Mouse (Mus musculus) lung, postnatal 10 days (tissue): ENCODE measurements around the gene Rgs7bp.
A peak's percentile ranks its signal among the peaks of the same experiment; 100 is the strongest.

Experiments
- DNase-seq: peaks from one replicate; pipeline ENCODE4 v3.0.0; 2021

Rgs7bp gene

DNA sequence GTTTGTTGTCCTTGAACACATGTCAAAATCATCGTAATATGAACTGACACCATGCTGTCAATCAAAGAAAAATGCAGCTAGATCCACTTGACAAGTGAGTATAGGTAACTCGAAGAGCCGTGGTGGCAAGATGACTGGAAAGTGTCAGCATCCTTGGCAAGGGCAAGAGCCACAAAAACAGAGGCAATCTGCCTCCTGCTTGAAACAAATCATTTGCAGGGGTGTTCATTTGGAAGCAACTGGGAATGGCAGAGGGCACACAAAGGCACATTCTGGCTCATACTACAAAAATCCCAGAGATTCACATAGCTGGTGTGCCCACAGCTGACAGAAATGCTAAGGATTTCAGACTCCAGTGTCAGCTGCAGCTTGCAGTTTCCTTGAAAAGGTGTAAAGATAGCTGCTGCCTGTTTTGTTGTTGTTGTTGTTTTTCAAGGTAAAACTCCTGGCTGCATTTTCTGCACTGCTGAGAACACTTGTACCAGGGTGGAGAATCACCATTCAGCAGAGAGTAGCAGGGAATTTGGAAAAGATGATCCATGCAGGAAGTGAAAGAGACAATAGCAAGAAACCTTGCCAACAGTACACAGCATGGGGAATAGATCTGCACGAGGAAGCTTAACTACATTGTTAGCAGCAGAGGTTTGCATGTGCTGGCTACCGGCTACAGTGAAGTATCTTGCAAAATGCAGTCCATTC lies 52.4 kb downstream of the Rgs7bp start:
- DNase-seq, result no peak

DNA sequence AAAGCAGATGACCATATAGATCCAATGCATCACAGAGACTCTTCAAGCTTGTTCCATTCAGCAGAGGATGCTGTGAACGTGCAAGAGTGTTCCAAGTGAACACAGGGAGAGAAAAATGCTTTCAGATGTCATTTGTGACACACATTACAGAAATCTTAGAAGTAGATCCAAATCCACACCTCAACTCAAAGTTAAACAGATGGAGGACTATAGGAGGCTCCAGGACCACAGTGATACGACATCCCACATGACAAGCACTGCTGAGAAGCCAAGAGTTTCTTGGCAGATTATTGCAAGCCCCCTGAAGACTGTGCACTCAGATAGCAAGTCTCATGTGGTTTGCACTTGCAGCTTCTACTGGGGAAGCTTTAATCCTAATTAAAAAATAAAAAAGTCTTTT lies 53.0 kb downstream of the Rgs7bp start:
- no peak for DNase-seq

DNA sequence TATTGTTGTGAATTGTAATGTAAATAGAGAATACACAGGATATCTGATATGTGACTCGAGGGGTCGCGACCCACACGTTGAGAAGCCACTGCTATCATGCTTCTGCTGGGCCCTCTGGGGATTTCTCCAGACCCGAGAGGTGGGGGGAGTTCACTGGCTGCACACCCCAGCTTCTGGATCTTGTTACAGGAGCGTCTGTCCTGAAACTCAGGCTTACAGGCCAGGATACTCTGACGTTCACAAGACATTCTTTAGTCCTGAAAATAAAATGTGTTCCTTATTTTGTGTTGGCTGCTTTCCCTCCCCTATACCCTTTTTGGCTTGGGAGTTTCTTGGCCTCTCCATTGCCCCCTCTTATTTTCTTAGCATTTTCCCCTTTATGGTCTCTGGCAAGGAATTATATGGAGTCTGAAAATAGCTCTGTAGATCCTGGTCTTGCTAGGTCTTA lies 65.9 kb downstream of the Rgs7bp start:
- no peak for DNase-seq

DNA sequence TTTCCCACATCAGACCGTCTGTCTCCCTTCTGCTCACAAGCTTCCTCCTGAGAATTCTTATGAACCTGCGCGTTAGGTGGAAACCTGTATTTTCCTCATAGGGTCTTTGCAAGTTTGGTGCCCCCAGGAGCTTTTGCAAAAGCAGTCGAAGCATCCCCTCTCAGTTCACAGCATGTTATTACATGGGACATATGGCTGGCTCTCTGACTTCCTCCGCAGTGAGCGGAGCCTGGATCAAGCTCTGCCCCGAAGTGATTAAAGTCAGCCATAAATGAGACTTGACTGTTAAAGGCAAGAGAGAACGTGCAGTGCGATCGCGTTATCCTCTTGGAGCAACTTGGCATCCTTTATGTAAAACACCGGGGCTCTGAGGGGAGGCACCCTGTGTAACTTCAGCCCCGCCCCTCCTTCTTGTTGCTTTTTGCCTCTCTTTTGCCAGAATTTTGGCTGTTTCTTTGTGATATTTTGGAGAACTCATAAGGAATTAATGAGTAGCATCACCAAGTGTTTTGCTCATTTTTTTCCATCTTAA lies 66.7 kb downstream of the Rgs7bp start:
- DNase-seq, result no peak

DNA sequence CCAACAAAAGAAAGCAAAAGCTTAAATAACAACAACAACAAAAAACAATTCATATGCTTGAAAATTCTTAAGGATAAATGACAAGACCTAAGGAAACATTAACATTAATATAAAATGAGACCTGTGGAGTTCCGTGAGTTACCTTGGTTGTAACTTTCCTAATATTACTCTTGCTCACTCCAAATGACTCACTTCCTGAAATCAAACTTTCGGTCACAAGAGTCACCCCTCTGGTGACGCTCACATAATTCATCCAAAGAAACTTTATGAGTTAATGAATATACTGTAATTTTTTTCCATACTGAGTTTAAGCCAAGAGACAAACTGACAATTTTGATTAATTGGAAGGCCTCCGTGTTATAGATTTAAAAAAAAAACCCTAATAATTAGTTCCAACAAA lies 69.0 kb downstream of the Rgs7bp start:
- no peak for DNase-seq

DNA sequence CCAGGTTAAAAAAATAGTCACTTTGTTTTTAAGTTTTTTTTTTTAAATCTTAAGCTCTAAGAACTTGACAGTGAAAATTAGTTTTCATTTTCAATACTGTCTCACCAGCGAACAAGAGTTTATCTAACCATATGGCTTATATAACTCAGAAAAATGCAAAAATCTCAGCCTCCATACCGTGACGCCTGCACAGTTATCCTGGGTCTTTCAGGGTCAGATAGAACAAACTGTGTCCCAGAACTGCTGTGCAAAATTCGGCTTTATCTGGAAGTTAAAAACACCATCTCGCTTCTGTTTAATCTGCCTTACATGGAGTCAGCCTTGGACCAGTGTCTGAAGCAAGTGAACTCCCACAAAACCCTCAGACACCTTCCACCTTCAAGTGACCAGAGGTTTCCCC lies 70.7 kb downstream of the Rgs7bp start:
- no peak for DNase-seq

DNA sequence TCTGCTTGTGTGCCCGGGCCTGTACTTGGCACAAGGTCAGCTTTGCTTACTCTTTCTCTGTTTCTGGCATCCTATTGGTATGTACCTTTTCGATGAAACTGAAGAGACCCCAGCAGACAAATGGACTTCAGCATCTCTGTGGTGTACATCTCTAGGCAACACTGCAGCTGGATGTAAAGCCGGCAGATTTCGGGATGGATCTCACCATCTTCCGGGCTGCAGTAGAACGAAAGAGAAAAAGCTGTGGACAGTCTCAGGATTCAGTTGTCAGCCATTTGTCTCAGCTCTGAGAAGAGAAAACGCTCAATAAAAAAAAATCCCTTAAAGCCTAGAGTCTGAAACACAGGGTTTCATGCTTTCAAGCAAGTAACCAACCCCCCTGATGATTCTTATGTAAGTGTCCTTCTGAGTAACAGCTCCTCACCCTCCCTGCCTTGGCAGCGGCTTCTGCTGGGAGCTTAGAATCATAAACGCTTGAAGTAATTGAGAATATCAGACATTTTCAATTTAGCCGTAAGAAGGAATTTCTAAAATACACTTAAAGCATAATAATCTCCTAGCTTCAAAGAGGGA lies 71.9 kb downstream of the Rgs7bp start:
- DNase-seq, result no peak

DNA sequence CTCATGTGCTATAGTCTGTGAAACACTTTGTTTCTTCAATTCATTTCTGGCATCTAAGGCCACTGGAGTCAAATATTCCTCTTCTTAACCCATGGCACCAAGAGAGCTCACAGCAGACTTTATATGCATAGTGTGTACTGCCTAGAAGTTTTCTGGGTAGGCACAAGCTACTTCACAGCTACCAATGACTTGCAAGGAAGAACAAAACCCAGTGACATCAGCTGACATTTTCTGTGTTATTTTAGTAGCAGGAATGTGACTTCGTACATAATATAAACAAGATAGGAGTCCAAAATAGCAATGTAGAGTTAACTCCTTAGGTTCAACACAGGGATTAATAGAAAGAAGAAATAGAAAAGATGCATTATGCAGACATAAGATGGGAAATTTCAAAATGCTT lies 76.6 kb downstream of the Rgs7bp start:
- DNase-seq, result no peak

DNA sequence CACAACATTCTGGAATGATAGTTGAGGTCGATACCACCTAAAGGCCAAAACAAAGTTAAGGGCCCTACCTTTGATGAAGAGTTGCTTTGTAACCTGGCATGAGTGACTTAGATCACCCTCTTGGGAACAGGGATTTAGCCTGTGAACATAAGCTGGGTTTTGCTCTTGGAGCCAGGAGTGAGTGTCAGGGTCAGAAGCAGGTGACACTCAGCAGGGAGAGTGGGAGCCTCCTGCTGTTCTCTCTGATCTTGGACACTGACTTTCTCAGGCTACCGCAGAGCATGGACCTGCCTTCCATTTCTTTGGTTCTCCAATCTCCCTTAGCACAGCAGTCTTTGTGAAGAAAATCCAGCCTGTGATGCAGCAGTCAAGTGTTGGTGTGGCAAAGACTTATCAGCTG lies 87.2 kb downstream of the Rgs7bp start:
- DNase-seq, result no peak

DNA sequence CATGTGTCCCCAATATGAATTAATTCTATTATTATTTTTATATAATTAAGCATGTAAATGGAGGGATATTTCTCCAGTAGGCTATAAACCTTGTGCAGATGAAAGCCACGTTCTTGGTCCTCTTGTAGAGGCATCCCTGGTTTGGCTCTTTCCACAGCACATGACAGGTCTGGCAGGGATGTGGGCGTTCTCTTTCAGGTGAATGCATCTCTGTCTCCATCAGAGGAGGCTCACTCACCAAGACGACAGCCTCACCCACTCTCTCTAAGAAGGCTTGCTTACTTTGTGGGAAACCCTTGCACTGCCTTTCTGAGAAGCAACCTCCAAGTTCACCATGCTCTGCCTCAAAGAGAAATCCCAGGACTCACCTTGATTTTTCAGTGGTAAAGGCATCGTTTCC lies 91.0 kb downstream of the Rgs7bp start:
- no peak for DNase-seq

DNA sequence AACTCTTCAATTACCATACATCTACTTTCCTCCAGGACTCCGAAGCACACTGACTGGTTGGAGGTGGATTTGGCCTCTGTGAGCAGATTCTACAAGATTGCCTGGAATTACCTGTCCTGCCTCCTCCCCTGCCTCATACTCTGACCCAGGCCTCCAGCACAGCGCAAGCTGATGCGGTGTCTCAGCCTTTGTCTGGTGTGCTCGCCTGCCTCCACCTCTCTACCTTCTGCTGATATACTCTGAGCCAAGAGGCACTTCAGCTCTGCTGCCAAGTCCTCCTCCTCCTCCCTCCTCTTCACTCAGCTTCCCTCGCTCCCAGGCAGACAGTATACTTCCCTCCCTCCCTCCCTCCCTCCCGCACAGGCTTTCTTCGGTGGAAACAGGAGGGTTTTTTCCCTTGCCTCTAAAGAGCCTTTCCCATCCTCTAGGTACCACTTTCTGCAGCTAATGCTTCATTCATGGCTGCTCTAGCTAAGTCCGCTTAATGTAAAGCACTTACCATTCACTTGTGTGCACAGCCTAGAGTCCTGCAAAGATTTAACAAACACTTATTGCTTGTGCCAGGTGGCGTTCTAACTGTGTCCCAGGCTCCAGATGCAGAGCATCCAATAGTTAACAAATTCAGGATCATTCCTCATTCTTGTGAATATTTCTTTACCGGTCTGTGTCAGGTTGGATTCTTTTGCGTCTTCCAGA lies 91.9 kb downstream of the Rgs7bp start:
- DNase-seq, result no peak

DNA sequence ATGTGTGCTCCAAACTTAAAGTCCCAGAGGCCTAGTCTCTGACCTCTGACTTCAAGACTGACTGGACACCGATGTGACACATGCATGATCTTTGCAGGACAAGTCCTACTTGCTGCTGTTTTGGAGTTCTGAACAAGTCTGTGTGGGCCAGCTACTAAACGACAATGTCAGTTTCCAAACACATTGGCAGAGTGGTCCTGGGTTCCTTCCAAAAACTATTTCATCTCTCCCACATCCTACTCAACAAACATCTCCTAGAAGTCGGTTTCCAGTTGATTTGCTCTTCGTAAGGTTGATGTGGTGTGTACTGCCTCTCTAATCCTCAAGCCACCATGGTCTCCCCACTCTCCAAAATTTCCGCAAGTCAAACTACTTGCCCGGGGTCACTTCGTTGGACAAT lies 92.6 kb downstream of the Rgs7bp start:
- DNase-seq, result no peak

DNA sequence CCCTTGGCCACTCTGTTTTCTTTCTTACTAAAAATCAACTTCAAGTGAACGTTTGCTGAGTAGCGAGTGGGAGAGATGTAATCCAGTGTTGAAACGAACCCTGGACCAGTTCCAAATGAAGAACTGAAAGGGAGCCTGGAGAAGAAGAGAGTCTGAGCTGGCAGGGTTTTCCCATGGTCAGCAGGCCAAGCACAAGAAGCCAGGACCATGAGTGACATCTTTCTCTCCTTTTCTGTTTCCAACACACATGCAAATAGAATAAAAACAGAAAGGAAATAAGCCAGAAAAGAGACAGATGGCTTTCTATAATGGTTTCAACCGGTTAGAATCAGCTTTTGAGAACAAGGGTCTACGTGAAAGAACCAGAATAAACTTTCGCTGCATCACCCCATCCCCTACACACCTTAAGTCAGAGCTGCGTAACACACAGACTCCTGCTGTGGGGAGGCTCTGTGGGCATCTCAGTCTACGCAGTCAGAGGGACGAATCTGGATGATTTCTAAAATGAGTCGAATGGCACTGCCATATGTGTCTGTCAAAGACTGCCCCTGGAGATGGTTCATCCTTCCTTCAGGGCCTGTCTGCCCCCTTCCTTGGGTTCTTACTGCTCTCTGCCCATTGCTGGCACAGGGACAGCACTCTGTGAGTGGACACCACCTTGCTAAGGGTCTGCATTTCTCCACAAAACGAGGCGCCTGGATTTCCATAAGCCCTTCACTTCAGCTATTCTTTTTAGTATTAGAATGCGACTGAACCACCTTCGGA lies 93.6 kb downstream of the Rgs7bp start:
- DNase-seq, result peak; percentile 25

DNA sequence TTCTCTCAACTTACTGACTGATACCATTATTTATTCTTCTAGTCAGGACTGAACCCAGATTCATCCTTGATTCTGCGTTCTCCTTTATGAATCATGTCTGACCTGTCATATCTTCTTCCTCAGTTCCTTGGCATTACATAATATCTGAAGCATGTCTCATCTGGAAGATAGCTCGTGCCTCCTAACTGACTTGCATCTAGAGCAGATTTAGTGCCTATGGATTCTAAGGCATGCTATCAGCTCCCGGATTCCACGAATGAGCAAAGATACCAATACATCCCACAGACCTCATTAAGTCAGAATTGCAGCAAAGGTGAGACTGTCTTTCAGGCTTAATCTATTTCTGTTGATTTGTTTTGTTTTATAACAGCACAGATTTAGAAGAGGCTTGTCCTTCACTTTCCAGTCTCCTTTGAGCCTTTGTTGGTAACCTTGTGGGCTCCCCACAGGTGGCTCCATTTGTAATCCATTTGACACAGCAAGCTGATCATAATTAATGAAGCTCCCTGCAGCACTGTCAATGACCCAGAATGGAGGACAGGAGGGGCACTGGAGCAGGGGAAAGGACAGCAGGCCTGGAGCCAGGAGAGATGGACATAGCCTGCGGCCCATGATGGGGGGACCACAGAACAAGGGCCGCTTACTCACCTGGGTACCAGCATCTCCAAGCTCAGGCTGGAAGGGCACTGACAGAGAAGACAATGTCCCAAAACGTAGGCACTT lies 94.4 kb downstream of the Rgs7bp start:
- no peak for DNase-seq

DNA sequence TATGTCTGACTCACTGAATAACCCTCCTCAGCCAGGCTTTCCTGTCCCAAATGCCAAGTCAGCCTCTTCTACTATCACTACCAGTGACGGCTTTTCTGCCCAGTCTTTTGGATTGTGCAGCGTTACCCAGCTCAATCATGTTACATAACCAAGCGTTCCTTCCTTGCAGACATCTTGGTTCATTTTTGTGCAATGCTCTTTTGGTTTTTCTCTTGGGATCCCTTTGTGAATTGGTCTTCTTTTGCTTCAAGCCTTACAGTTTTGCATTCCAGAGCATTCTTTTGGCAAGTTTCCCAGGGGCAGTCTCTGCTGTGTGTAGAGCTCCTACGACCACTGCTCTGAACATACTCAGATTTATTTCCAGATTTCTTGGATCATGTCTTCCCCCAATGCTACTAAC lies 95.0 kb downstream of the Rgs7bp start:
- peak; percentile 20 for DNase-seq

DNA sequence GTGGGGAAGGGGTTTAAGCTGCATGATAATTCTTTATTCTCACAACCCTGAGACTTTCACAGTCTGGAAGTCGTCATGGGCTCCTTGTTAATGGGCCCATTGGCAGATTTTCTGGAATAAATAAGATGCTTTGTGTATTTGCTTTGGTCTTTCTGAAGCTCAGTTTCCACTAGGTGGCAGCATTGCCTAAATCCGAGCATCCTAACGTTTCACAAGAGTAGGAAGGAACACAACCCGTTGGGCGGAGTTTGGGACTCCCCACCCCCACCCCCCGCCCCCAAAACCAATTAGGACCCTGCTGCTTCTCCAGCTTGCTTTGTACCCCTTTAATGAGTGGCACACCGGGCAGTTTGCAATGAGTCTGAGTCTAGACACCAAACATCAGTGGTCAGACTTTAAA lies 106.8 kb downstream of the Rgs7bp start:
- DNase-seq, result peak; percentile 89

DNA sequence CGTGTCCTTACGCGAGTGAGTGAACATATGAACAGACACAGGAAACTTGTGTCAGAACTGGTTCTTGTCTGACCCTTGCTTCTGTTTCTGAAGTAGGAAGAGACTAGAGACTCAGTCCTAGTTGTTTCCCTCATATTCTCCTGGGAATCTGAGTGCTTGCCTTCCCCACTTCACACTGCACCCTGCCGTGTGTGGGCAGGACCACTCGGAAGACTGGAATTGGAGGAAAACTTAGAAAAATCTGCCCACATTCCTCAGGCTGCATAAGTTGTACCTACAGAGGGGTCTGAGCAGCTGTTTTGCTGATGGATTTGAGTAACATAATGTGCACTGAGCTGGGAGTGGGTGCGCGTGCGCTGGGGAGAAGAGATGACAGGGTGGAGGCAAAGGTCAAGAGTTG lies 114.2 kb downstream of the Rgs7bp start:
- DNase-seq, result no peak

DNA sequence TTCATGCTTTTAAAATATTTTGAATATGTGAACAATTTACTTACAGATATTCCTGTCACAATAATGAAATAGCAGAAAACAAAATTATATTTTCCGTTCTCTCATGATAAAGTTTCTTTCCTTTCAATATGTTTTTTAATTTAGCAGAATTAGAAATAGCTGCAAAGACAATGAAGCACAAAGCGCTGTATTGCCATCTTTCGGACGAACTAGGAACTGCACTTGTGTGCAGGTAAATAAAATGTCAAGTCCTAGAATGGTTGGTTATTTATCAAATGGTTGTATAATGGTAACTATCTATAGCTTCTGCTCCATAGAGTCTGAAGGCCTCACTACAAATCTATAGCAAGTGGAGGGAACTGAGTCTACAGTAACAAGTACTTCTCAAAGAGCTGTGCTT lies 114.9 kb downstream of the Rgs7bp start:
- peak; percentile 65 for DNase-seq

DNA sequence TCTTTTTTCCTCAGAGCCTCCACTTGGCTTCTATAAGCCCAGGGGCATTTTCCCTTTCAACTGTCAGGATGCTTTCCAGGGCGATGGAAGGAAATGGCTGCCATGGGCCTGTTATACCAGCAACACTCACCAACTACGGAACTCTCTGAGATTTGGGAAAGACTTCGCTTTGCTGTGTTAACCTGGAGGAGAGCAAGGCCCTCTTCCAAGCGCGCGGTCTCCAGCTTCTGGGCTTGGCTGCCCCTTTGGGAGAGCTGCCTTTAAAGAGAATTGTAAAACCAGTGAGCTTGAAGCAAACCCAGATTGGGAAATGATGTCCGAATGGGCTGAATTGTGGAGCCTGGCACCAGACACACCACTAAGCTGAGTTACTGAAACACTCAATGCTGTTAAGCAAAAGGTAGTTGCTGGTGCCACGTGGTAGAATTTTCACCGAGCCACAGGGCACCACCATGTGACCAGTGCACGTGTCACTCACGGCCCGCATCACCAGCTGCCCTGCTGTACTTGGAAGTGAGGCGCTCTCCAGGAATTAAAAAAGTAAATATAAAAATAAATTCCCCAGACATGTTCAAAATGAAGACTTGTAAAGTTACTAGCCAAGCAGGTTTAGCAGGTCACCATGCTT lies 115.7 kb downstream of the Rgs7bp start:
- DNase-seq, result no peak

DNA sequence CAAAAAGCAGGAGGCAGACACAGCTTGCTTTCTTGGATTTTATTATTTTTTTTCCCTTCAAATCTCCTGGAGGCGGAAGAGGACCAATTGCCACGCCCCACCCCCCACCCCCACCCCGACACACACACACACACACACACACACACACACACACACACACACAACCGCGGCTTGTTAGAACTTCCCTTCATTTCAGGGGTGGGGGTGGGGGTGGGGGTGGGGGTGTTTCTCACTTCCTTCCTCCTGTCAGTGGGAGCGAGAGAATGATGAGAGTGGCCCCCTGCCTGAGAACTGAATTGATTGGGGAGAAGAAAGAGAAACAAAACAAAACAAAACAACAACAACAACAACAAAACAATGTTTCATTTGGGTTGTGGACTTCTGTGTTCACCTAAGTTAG lies 117.0 kb downstream of the Rgs7bp start:
- no peak for DNase-seq

DNA sequence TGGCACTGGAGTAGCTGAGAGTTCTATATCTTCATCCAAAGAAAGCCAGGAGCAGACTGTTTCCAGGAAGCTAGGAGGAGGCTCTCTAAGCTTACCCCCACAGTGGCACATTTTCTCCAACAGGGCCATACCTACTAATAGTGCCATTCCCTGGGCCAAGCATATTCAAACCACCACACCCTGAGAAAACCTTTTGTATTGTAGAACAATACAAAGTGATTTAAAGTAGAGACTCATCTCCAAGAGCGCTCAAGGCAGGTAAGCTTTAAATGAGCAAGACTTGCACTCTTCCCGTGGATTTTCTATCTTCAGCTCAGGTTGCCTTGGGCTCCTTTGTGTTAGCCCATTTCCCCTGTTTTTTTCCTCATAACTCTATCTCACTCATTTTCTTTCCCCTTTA lies 118.1 kb downstream of the Rgs7bp start:
- DNase-seq, result no peak
